Mouse (Mus musculus): ENCODE measurements around the gene Paxx. TPM values are rescaled to one million over a fixed set of nuclear protein-coding genes. Genes with fewer than 3 reads are reported as not detected.
"Not testable (repeated sequence)": the region's sequence is repeated elsewhere in the genome, so short reads cannot be mapped to it uniquely, and the experiment has no call there.

Gene Paxx
- polyA plus RNA-seq, 1 experiment from 2014 or later = 85.7 TPM

GRCm38 (mm10) chr2:25417426-25417825 lies 43.5 kb downstream of the Paxx start:
- H3K27me3 ChIP-seq = no peaks in the 10 kb centered on the region
- no peak overlapping the region for H3K9ac ChIP-seq (replicated peaks)
- H3K4me2 ChIP-seq (replicated peaks) = no peak overlapping the region
- peaks cover 3% of the 10 kb centered on the region for H3K36me3 ChIP-seq
- no peak overlapping the region for H3K27ac ChIP-seq
- H3K4me3 ChIP-seq (replicated peaks) = no peak overlapping the region
- H3K4me1 ChIP-seq (replicated peaks) = peaks cover 2% of the 10 kb centered on the region; the same call in 1 of the 2 replicates
- H3K9me3 ChIP-seq = no peaks in the 10 kb centered on the region
- 13% methylated on average over 3 of the region's 3 CpGs for WGBS
- ATAC-seq = no peak

- not testable (repeated sequence) for H3K9ac ChIP-seq (replicated peaks); H3K27ac ChIP-seq; H3K4me3 ChIP-seq (replicated peaks); H3K9me3 ChIP-seq; H3K4me1 ChIP-seq (replicated peaks); ATAC-seq; H3K4me2 ChIP-seq (replicated peaks); H3K27me3 ChIP-seq
- peaks cover 28% of the 10 kb centered on the region for H3K36me3 ChIP-seq
Observed at GRCm38 (mm10) chr2:25413436-25413835, 47.5 kb downstream of the Paxx start.

- Histone ChIP-seq H3K36me3 (peaks cover 58% of the 10 kb centered on the region), H3K4me3 (replicated peaks) (no peak overlapping the region), H3K27ac (no peak overlapping the region), H3K4me2 (replicated peaks) (no peak overlapping the region), H3K4me1 (replicated peaks) (peaks cover 29% of the 10 kb centered on the region), H3K27me3 (no peaks in the 10 kb centered on the region), H3K9ac (replicated peaks) (no peak overlapping the region), H3K9me3 (no peaks in the 10 kb centered on the region)
- 89% methylated on average over 10 of the region's 10 CpGs for WGBS
- ATAC-seq = no peak
Observed at GRCm38 (mm10) chr2:25408908-25409307, 52.0 kb downstream of the Paxx start.

Small RNA genes lying within 50 kb of the gene (microRNA-seq; reads per million reads assigned to microRNA genes)
- not detected for gene Mir3087

Other genes with a start within 250 kb of the Paxx start
- 113 and 117 TPM in 2 replicates for gene Nelfb, start 249.6 kb downstream of the Paxx start, polyA plus RNA-seq (2015; fragmentation: Nextera tagmentation; extraction: Ambion mirVana)
- not detected in 2 replicates for gene Stpg3, start 246.5 kb downstream of the Paxx start, polyA plus RNA-seq (2015; fragmentation: Nextera tagmentation; extraction: Ambion mirVana)
- gene Fam166a, start 242.3 kb downstream of the Paxx start, polyA plus RNA-seq (2015; fragmentation: Nextera tagmentation; extraction: Ambion mirVana) = 0.89 TPM in 1 of 2 replicates, not detected in the other
- gene Tubb4b, start 236.4 kb downstream of the Paxx start, polyA plus RNA-seq (2015; fragmentation: Nextera tagmentation; extraction: Ambion mirVana) = 362 and 392 TPM in 2 replicates
- not detected in 2 replicates for gene Slc34a3, start 226.7 kb downstream of the Paxx start, polyA plus RNA-seq (2015; fragmentation: Nextera tagmentation; extraction: Ambion mirVana)
- gene Rnf224, start 224.3 kb downstream of the Paxx start, polyA plus RNA-seq (2015; fragmentation: Nextera tagmentation; extraction: Ambion mirVana) = not detected in 2 replicates
- gene Rnf208, start 218.8 kb downstream of the Paxx start, polyA plus RNA-seq (2015; fragmentation: Nextera tagmentation; extraction: Ambion mirVana) = 64.5 and 73.2 TPM in 2 replicates
- not detected in 2 replicates for gene Cysrt1, start 218.6 kb downstream of the Paxx start, polyA plus RNA-seq (2015; fragmentation: Nextera tagmentation; extraction: Ambion mirVana)
- gene AL732309.1, start 214.2 kb downstream of the Paxx start, polyA plus RNA-seq (2015; fragmentation: Nextera tagmentation; extraction: Ambion mirVana) = 4.9 and 5.1 TPM in 2 replicates
- 18.6 and 19.6 TPM in 2 replicates for gene Tmem203, start 205.7 kb downstream of the Paxx start, polyA plus RNA-seq (2015; fragmentation: Nextera tagmentation; extraction: Ambion mirVana)
- gene Tprn, start 198.5 kb downstream of the Paxx start, polyA plus RNA-seq (2015; fragmentation: Nextera tagmentation; extraction: Ambion mirVana) = 11.4 and 13.3 TPM in 2 replicates
- 205 and 216 TPM in 2 replicates for gene Ssna1, start 188.7 kb downstream of the Paxx start, polyA plus RNA-seq (2015; fragmentation: Nextera tagmentation; extraction: Ambion mirVana)
- gene Anapc2, start 188.6 kb downstream of the Paxx start, polyA plus RNA-seq (2015; fragmentation: Nextera tagmentation; extraction: Ambion mirVana) = 147 and 149 TPM in 2 replicates
- gene Tmem210, start 172.9 kb downstream of the Paxx start, polyA plus RNA-seq (2015; fragmentation: Nextera tagmentation; extraction: Ambion mirVana) = not detected in 2 replicates
- 0.27 TPM in 1 of 2 replicates, not detected in the other for gene Lrrc26, start 171.2 kb downstream of the Paxx start, polyA plus RNA-seq (2015; fragmentation: Nextera tagmentation; extraction: Ambion mirVana)
- gene Grin1, start 141.9 kb downstream of the Paxx start, polyA plus RNA-seq (2015; fragmentation: Nextera tagmentation; extraction: Ambion mirVana) = 17.5 and 19.0 TPM in 2 replicates
- gene Man1b1, start 128.8 kb downstream of the Paxx start, polyA plus RNA-seq (2015; fragmentation: Nextera tagmentation; extraction: Ambion mirVana) = 60.0 and 66.4 TPM in 2 replicates
- 19.9 and 23.7 TPM in 2 replicates for gene Dpp7, start 104.7 kb downstream of the Paxx start, polyA plus RNA-seq (2015; fragmentation: Nextera tagmentation; extraction: Ambion mirVana)
- gene Uap1l1, start 95.4 kb downstream of the Paxx start, polyA plus RNA-seq (2015; fragmentation: Nextera tagmentation; extraction: Ambion mirVana) = 3.9 and 4.4 TPM in 2 replicates
- 23.1 and 25.5 TPM in 2 replicates for gene Sapcd2, start 88.8 kb downstream of the Paxx start, polyA plus RNA-seq (2015; fragmentation: Nextera tagmentation; extraction: Ambion mirVana)
- 0.62 and 1.0 TPM in 2 replicates for gene Entpd2, start 65.2 kb downstream of the Paxx start, polyA plus RNA-seq (2015; fragmentation: Nextera tagmentation; extraction: Ambion mirVana)
- 380 and 389 TPM in 2 replicates for gene Npdc1, start 61.7 kb downstream of the Paxx start, polyA plus RNA-seq (2015; fragmentation: Nextera tagmentation; extraction: Ambion mirVana)
- 0.49 TPM in 1 of 2 replicates, not detected in the other for gene Fut7, start 37.8 kb downstream of the Paxx start, polyA plus RNA-seq (2015; fragmentation: Nextera tagmentation; extraction: Ambion mirVana)
- gene Abca2, start 32.4 kb downstream of the Paxx start, polyA plus RNA-seq (2015; fragmentation: Nextera tagmentation; extraction: Ambion mirVana) = 10.2 and 11.1 TPM in 2 replicates
- 2.7 and 4.0 TPM in 2 replicates for gene Clic3, start 4.3 kb downstream of the Paxx start, polyA plus RNA-seq (2015; fragmentation: Nextera tagmentation; extraction: Ambion mirVana)
- 48.6 and 80.5 TPM in 2 replicates for gene Ptgds, start 9.0 kb upstream of the Paxx start, polyA plus RNA-seq (2015; fragmentation: Nextera tagmentation; extraction: Ambion mirVana)
- gene Lcn12, start 32.8 kb upstream of the Paxx start, polyA plus RNA-seq (2015; fragmentation: Nextera tagmentation; extraction: Ambion mirVana) = not detected in 2 replicates
- gene Fbxw5, start 39.7 kb upstream of the Paxx start, polyA plus RNA-seq (2015; fragmentation: Nextera tagmentation; extraction: Ambion mirVana) = 120 and 122 TPM in 2 replicates
- gene C8g, start 40.6 kb upstream of the Paxx start, polyA plus RNA-seq (2015; fragmentation: Nextera tagmentation; extraction: Ambion mirVana) = 5.6 and 7.2 TPM in 2 replicates
- gene Traf2, start 85.8 kb upstream of the Paxx start, polyA plus RNA-seq (2015; fragmentation: Nextera tagmentation; extraction: Ambion mirVana) = 22.9 and 24.1 TPM in 2 replicates
- 387 and 406 TPM in 2 replicates for gene Edf1, start 96.8 kb upstream of the Paxx start, polyA plus RNA-seq (2015; fragmentation: Nextera tagmentation; extraction: Ambion mirVana)
- 3.2 and 6.8 TPM in 2 replicates for gene Mamdc4, start 113.8 kb upstream of the Paxx start, polyA plus RNA-seq (2015; fragmentation: Nextera tagmentation; extraction: Ambion mirVana)
- gene Phpt1, start 114.1 kb upstream of the Paxx start, polyA plus RNA-seq (2015; fragmentation: Nextera tagmentation; extraction: Ambion mirVana) = 190 and 193 TPM in 2 replicates
- 3.5 and 5.7 TPM in 2 replicates for gene Ajm1, start 120.7 kb upstream of the Paxx start, polyA plus RNA-seq (2015; fragmentation: Nextera tagmentation; extraction: Ambion mirVana)
- gene Rabl6, start 147.4 kb upstream of the Paxx start, polyA plus RNA-seq (2015; fragmentation: Nextera tagmentation; extraction: Ambion mirVana) = 67.2 and 75.9 TPM in 2 replicates
- gene Ccdc183, start 156.6 kb upstream of the Paxx start, polyA plus RNA-seq (2015; fragmentation: Nextera tagmentation; extraction: Ambion mirVana) = 0.24 and 0.47 TPM in 2 replicates
- gene Tmem141, start 160.9 kb upstream of the Paxx start, polyA plus RNA-seq (2015; fragmentation: Nextera tagmentation; extraction: Ambion mirVana) = 27.5 and 32.3 TPM in 2 replicates
- gene Fcna, start 166.9 kb upstream of the Paxx start, polyA plus RNA-seq (2015; fragmentation: Nextera tagmentation; extraction: Ambion mirVana) = 1.1 and 1.8 TPM in 2 replicates
- gene Lcn8, start 192.0 kb upstream of the Paxx start, polyA plus RNA-seq (2015; fragmentation: Nextera tagmentation; extraction: Ambion mirVana) = not detected in 2 replicates
- not detected in 2 replicates for gene Lcn5, start 196.9 kb upstream of the Paxx start, polyA plus RNA-seq (2015; fragmentation: Nextera tagmentation; extraction: Ambion mirVana)
- not detected in 2 replicates for gene Lcn6, start 215.7 kb upstream of the Paxx start, polyA plus RNA-seq (2015; fragmentation: Nextera tagmentation; extraction: Ambion mirVana)
- gene Lcn10, start 221.6 kb upstream of the Paxx start, polyA plus RNA-seq (2015; fragmentation: Nextera tagmentation; extraction: Ambion mirVana) = not detected in 2 replicates
- gene Obp2a, start 238.9 kb upstream of the Paxx start, polyA plus RNA-seq (2015; fragmentation: Nextera tagmentation; extraction: Ambion mirVana) = not detected in 2 replicates
- gene Bmyc, start 245.6 kb upstream of the Paxx start, polyA plus RNA-seq (2015; fragmentation: Nextera tagmentation; extraction: Ambion mirVana) = 98.4 and 100 TPM in 2 replicates

All from midbrain, embryonic 13.5 days (tissue).